Mouse (Mus musculus) testis, adult 2 months (tissue): ENCODE measurements around the gene Ces2f.

ENCODE experiments used
- CTCF ChIP-seq: fragments of 200-500 bp; IDR thresholded peaks from 2 replicates; pipeline ENCODE4 v1.5.1; 2012; ENCODE audit warnings: low read depth, mild to moderate bottlenecking, inconsistent platforms, low read length, moderate library complexity; ENCODE audit not compliant: control insufficient read depth, insufficient read depth, insufficient replicate concordance
- POLR2A ChIP-seq: fragments of 200-500 bp; IDR thresholded peaks from 2 replicates; pipeline ENCODE4 v1.6.1; 2012; ENCODE audit warnings: low read depth, mild to moderate bottlenecking, inconsistent platforms, low read length, moderate library complexity; ENCODE audit not compliant: control insufficient read depth

- TF ChIP-seq CTCF (no peak), POLR2A (no peak)
These were observed 2.5 kb upstream of the Ces2f start for GRCm38 (mm10) chr8:104944665-104945064.
